ENCODE assay signal across 12 mouse cellular contexts in genomic region chr5:118071766-118072165, GRCm38 (mm10).
"Had no signal": no experiment of that assay in that cellular context is flagged by ENCODE, and none has a peak within 500 bp of the region (broad histone marks: within the 10 kb centered on the region; RNA-seq: fewer than 3 reads in every experiment).

No protein-coding gene starts in this region.

- ATAC-seq: lung, postnatal 0 days; midbrain, embryonic 15.5 days had no signal

- H3K27me3 ChIP-seq: limb, embryonic 12.5 days; midbrain, embryonic 15.5 days; neural tube, embryonic 12.5 days; stomach, embryonic 15.5 days had no signal

- H3K9ac ChIP-seq: limb, embryonic 12.5 days; liver, embryonic 14.5 days; midbrain, embryonic 15.5 days; neural tube, embryonic 12.5 days; stomach, embryonic 15.5 days had no signal

- H3K27ac ChIP-seq: limb, embryonic 12.5 days; liver, embryonic 14.5 days; neural tube, embryonic 12.5 days; stomach, embryonic 15.5 days had no signal

- H3K4me1 ChIP-seq: limb, embryonic 12.5 days had no signal

- H3K4me2 ChIP-seq: limb, embryonic 12.5 days; midbrain, embryonic 15.5 days; neural tube, embryonic 12.5 days; stomach, embryonic 15.5 days had no signal

- H3K9me3 ChIP-seq: limb, embryonic 12.5 days; midbrain, embryonic 15.5 days; neural tube, embryonic 12.5 days; stomach, embryonic 15.5 days had no signal

- H3K4me3 ChIP-seq: limb, embryonic 12.5 days; midbrain, embryonic 15.5 days; neural tube, embryonic 12.5 days; stomach, embryonic 15.5 days had no signal

- DNase-seq: layer of hippocampus, adult 9-11 months; layer of hippocampus, postnatal 36 days; lung, adult 2 months; lung, postnatal 36 days; retina, postnatal 1 day; thymus, postnatal 36 days had no signal
